Mouse (Mus musculus) heart, embryonic 14.5 days (tissue): Measurements from ENCODE around the gene Neurod2. TPM values are rescaled to one million over a fixed set of nuclear protein-coding genes. Genes with fewer than 3 reads are reported as not detected.

Experiments used
- ATAC-seq: fragments of 200-750 bp; cut with Nextera tagmentation; 2 replicates; pipeline ENCODE4 v1.8.0; 2017; ENCODE audit warnings: low read depth, moderate TSS enrichment; ENCODE audit not compliant: insufficient number of reproducible peaks, insufficient read depth, low FRiP score
- H3K27ac ChIP-seq, 2 experiments: fragments of 200-500 bp in 1 of 2; fragments of 300-500 bp in 1 of 2; sonication (generic) in 1 of 2; replicated peaks in 1 of 2; 2 replicates each; pipeline ENCODE4 v1.5.1; 2012 to 2014; ENCODE audit warnings: low read depth in 2 of 2, low read length in 2 of 2, control low read depth in 1 of 2, mild to moderate bottlenecking in 1 of 2, mixed read lengths in 1 of 2; ENCODE audit not compliant: control insufficient read depth in 1 of 2, insufficient read depth in 1 of 2
- H3K27me3 ChIP-seq: fragments of 300-500 bp; sonication (generic); 2 replicates; pipeline ENCODE4 v1.6.1; 2014; ENCODE audit warnings: mild to moderate bottlenecking, low read length, control low read depth; ENCODE audit not compliant: control insufficient read depth, insufficient read depth
- H3K36me3 ChIP-seq: fragments of 300-500 bp; sonication (generic); 2 replicates; pipeline ENCODE4 v1.6.1; 2014; ENCODE audit warnings: mild to moderate bottlenecking, control low read depth, low read length, mixed read lengths; ENCODE audit not compliant: control insufficient read depth, insufficient read depth
- H3K4me1 ChIP-seq, 2 experiments: fragments of 200-500 bp in 1 of 2; fragments of 300-500 bp in 1 of 2; sonication (generic) in 1 of 2; 2 replicates each; pipeline ENCODE4 v1.6.1; 2012 to 2014; ENCODE audit warnings: low read length in 2 of 2, control low read depth in 1 of 2, mixed read lengths in 1 of 2; ENCODE audit not compliant: control insufficient read depth in 2 of 2, insufficient read depth in 2 of 2
- H3K4me2 ChIP-seq: fragments of 300-500 bp; sonication (generic); 2 replicates; pipeline ENCODE4 v1.6.1; 2014; ENCODE audit warnings: mild to moderate bottlenecking, low read length
- H3K4me3 ChIP-seq, 2 experiments: fragments of 200-500 bp in 1 of 2; fragments of 300-500 bp in 1 of 2; sonication (generic) in 1 of 2; 2 replicates each; pipeline ENCODE4 v1.5.1; 2012 to 2014; ENCODE audit warnings: low read length in 2 of 2, mild to moderate bottlenecking in 2 of 2, control low read depth in 1 of 2, low read depth in 1 of 2, moderate library complexity in 1 of 2; ENCODE audit not compliant: control insufficient read depth in 1 of 2, insufficient read depth in 1 of 2
- H3K9ac ChIP-seq: fragments of 300-500 bp; sonication (generic); 2 replicates; pipeline ENCODE4 v1.6.1; 2014; ENCODE audit warnings: mild to moderate bottlenecking, low read length
- H3K9me3 ChIP-seq: fragments of 300-500 bp; sonication (generic); 2 replicates; pipeline ENCODE4 v1.6.1; 2016; ENCODE audit warnings: low read length, control low read depth; ENCODE audit not compliant: control insufficient read depth
- WGBS: fragments of 180-500 bp; shearing (Covaris S2); extraction: QIAGEN DNeasy Blood & Tissue Kit; methylation state at CpG from one replicate; pipeline ENCODE4 v1.1.7; 2014; 5-methylcytosine and 5-hydroxymethylcytosine counted together
- polyA plus RNA-seq: library from polyadenylated mRNA; unstranded; fragments of >200 nt; fragmentation: Nextera tagmentation; extraction: Ambion mirVana; gene quantifications from 2 replicates; pipeline ENCODE4 v1.2.1, GENCODE M21; 2014

Gene Neurod2
- polyA plus RNA-seq, 1 experiment from 2014 or later: not detected

DNA sequence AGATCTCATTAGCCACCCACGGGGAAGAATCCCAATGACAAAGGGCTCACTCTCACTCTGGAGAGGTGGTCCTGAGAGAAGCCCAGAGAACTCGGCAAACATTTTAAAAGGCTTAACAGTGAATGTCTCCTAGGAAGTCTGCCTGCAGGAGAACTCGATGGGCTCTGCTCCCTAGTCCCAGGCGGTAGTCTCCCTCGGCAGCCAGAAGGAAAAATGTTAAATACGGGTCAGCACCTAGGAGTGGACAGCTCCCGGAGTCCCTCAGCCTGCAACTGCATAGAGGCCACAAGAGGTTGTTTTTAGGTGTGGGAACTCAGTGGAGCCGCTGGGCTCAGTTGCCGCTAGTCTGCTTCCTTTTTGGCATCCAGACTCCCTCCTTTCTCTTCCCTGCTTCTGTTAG lies 5.5 kb downstream of the Neurod2 start:
- ATAC-seq: no peak
- H3K4me2 ChIP-seq: no peak overlapping the region
- no peaks in the 10 kb centered on the region for H3K9me3 ChIP-seq
- no peak overlapping the region for H3K4me3 ChIP-seq
- no peak overlapping the region for H3K27ac ChIP-seq
- WGBS: 2% methylated on average over 9 of the region's 9 CpGs
- no peaks in the 10 kb centered on the region for H3K36me3 ChIP-seq
- peaks cover 100% of the 10 kb centered on the region for H3K27me3 ChIP-seq
- H3K9ac ChIP-seq: no peak overlapping the region
- peaks cover 3 to 18% of the 10 kb centered on the region in 2 experiments; a peak in 3 of 4 replicates for H3K4me1 ChIP-seq

DNA sequence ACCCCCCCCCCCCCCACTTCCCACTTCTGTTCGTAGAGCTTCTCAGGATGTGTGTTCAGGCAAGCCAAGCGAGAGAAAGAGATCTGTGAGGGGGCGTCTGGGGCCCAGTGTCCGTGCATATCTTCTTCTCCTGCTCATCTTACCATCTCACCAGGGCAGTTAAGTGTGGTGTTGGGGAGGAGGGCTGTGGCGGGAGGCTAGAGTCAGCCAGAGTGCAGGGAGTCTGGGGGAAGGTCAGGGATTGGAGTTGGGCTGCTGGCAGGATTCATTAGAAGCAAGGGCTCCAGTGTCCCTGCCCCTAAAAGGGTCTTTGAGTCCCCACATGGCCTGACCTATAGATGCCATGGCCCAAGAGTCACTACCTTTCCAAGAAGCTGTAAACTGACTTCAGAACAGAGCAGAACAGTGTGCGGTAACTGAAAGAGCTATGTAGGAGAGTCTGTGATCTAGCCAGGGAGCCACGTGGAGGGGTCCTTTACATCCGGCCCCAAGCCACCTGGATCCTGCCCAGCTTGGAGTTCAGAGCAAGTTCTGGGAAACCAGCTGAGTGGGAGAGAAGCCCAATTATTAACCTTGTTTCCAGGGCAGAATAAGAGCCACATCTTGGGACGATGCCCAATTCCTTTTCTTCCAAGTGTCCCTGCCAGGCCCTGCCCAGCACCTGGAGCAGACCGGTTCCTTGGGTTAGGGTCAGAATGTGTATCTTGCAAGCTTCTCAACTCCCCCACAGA lies 6.1 kb downstream of the Neurod2 start:
- Histone ChIP-seq H3K9me3 (no peaks in the 10 kb centered on the region), H3K36me3 (no peaks in the 10 kb centered on the region), H3K4me1 (peaks cover 3 to 13% of the 10 kb centered on the region in 2 experiments; a peak in 3 of 4 replicates), H3K27me3 (peaks cover 100% of the 10 kb centered on the region), H3K27ac (no peak overlapping the region), H3K4me3 (no peak overlapping the region), H3K4me2 (no peak overlapping the region), H3K9ac (no peak overlapping the region)
- no peak for ATAC-seq
- whole genome bisulfite sequencing: 5% methylated on average over 10 of the region's 10 CpGs

DNA sequence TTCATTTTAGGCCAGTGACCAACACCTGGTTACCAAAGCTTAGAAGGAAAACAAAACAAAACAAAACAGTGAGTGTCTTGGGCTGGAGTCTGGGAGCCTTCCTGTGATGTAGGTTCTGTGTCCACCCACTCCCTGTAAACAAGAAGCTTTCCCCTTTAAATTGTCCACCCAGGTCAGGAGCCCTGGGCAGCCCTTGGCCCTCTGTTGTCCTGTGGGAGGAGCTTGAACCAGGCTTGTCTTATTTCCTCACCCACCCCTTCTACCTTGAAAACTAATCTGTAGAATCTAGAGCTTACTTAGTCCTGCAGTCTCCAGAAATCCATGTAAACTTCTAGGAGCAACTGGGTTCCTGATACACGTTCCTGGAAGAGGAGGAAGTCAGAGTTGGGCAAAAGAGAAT lies 7.3 kb downstream of the Neurod2 start:
- Histone ChIP-seq H3K4me3 (no peak overlapping the region), H3K4me1 (peaks cover 0 to 1% of the 10 kb centered on the region in 2 experiments; a peak in 1 of 4 replicates), H3K27me3 (peaks cover 100% of the 10 kb centered on the region), H3K9ac (no peak overlapping the region), H3K36me3 (no peaks in the 10 kb centered on the region), H3K9me3 (no peaks in the 10 kb centered on the region), H3K4me2 (no peak overlapping the region), H3K27ac (no peak overlapping the region)
- ATAC-seq: no peak
- 7% methylated on average over 1 of the region's 1 CpGs for WGBS

DNA sequence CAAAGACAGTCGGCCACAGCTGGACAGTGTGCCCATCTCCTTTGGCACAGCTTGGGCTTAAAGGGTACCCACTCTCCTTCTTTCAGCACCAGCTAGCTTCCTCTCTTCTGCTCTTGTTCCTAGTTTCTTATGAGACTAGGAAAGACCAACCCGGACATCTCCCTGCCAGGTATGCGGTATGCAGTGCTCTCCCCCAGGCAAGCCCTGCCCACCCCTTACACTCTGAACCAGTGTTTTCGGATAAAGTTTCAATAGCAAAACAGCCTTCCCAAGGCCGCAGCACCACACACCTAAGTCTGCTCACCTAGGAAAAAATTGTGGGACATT lies 7.8 kb downstream of the Neurod2 start:
- Histone ChIP-seq H3K27ac (no peak overlapping the region), H3K9ac (no peak overlapping the region), H3K27me3 (peaks cover 100% of the 10 kb centered on the region), H3K9me3 (no peaks in the 10 kb centered on the region), H3K4me2 (no peak overlapping the region), H3K4me3 (no peak overlapping the region), H3K4me1 (no peaks in the 10 kb centered on the region), H3K36me3 (no peaks in the 10 kb centered on the region)
- 9% methylated on average over 5 of the region's 5 CpGs for WGBS
- ATAC-seq: no peak

DNA sequence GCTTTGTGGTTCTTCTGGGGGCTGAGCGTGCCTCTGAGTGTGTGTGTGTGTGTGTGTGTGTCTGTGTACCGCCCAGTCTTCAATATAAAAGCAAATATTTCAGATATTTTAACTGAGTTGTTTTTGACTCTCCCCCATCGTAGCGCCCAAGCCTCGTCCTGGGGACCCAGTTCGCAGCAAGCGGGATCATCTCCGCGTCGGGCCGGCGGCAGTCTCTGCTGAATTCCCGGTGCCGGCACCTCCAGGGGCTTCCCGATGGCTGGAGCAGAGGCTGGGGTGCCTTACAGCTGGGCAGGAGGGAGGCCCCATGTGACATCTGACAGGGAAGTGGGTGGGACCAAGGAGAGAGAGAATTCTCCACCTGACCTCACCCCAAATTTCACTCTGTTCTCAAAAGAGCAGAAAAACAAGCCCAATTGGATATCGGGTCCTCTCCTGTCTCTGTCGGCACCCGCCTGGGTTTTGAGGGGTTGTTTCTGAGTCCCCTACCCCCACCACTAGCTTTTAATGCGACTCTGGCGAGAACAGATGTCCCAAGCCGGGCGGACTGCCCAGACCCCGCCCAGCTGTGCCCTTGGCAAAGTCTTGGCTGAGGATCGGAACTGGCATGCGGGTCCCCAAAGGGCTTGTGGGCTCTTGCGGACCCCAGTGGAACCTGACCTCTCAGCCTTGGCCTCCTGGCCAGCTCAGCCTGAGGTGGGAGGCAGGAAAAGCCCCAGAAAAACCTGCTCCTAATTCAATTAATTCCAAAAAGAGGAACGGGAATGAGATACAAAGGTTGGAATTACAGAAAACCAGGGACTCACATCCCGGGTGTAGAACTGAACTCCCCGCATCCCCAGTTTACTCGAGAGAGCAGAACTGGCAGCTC lies 8.4 kb downstream of the Neurod2 start:
- no peak for ATAC-seq

DNA sequence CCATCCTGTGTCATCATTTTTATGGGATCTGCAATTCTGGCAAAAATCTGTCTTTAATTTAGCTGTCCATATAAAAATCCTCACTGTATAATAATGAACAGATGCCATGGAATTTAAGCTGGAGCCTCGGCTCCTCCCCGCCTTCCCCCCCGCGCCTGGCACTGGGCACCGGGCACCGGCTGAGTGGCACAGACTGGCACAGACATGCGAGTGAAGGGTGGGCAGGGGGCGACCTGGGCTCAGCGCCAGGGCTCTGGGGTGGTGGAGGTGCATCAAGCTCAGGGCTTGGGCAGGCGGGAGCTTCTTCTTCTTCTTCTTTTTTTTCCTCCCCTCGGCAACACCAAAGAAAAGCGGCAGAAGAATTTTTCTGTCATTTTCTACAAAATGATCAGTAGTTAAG lies 9.1 kb downstream of the Neurod2 start:
- H3K4me2 ChIP-seq: no peak overlapping the region
- no peak for ATAC-seq
- H3K27me3 ChIP-seq: peaks cover 100% of the 10 kb centered on the region
- H3K36me3 ChIP-seq: no peaks in the 10 kb centered on the region
- WGBS: 14% methylated on average over 12 of the region's 12 CpGs
- no peak overlapping the region for H3K27ac ChIP-seq
- no peaks in the 10 kb centered on the region for H3K9me3 ChIP-seq
- no peaks in the 10 kb centered on the region for H3K4me1 ChIP-seq
- no peak overlapping the region for H3K9ac ChIP-seq
- H3K4me3 ChIP-seq: no peak overlapping the region

More for the DNA sequence above, 8.4 kb downstream of the Neurod2 start:
- WGBS: 2% methylated on average over 30 of the region's 30 CpGs
- no peaks in the 10 kb centered on the region for H3K9me3 ChIP-seq
- H3K9ac ChIP-seq: no peak overlapping the region
- no peaks in the 10 kb centered on the region for H3K36me3 ChIP-seq
- no peak overlapping the region for H3K4me2 ChIP-seq
- H3K27me3 ChIP-seq: peaks cover 100% of the 10 kb centered on the region
- H3K4me1 ChIP-seq: no peaks in the 10 kb centered on the region
- no peak overlapping the region for H3K4me3 ChIP-seq
- no peak overlapping the region for H3K27ac ChIP-seq

DNA sequence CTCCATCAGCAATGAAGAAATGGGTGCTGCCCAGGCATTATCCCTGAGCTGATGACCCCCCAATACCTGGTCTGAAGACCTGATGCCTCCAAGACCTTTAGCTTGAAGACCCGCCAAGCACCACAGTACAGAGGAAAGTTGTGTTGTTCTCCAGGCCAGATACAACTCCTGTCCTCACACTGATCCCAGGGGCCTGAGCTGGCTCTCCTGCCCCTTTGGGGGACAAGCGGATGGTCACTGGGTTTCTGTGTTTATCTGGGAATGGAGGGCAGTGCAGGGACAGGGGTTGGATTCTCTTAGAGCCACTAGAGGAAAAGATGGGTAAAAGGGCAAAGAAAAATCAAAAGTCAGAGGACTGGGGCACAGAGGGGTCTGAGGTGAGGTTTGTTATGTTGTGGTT lies 9.5 kb downstream of the Neurod2 start:
- no peaks in the 10 kb centered on the region for H3K9me3 ChIP-seq
- H3K27me3 ChIP-seq: peaks cover 100% of the 10 kb centered on the region
- no peaks in the 10 kb centered on the region for H3K4me1 ChIP-seq
- no peak overlapping the region for H3K4me2 ChIP-seq
- no peak overlapping the region for H3K4me3 ChIP-seq
- 11% methylated on average over 2 of the region's 2 CpGs for WGBS
- ATAC-seq: no peak
- H3K36me3 ChIP-seq: no peaks in the 10 kb centered on the region
- H3K9ac ChIP-seq: no peak overlapping the region
- no peak overlapping the region for H3K27ac ChIP-seq
